Mouse (Mus musculus) retina, embryonic 14.5 days (tissue): ENCODE data around the gene Acap3.

Experiments
- DNase-seq: peaks from one replicate; pipeline ENCODE4 v3.0.0-alpha.2; 2015; ENCODE audit warnings: low spot score

Gene Acap3

DNA sequence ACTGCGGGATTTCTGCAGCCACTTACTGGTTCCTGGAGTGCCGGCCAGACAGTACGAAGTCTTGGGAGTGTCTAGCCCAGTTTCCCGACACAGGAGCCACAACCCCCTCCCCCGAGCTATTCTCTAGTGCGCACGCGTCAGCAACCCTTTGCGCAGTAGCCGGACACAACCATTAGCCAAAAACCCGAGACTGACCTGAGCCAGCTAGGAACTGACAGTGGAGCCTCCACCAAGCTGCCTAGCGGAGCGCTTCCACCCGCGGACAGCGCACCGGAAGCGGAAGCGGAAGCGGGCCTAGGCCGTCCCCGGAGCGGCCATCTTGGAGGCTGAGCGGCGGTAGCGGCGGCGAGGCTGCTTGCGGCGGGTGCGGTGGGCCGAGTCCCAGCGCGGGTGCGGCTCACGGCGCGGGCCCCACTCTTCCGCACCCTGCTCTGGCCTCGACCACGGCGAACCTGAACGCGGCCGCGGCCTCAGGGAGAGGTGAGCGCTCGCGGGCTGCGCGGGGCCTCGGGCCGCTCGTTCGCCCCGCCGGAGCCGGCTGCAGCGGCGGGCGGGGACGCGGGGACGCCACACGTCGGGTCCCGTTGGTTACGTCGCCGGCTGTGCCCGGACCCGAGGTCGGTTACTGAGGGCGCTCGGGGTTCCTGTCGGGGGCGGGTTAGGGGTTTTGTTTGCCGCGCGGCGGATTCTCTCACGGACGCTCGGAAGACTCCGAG, 52.1 kb downstream of the Acap3 start, which contains the start of gene Ube2j2:
Gene Ube2j2 (plus strand): TSS at position 298 of the 716 bp plus-strand sequence.
- DNase-seq, result peak; percentile 97

DNA sequence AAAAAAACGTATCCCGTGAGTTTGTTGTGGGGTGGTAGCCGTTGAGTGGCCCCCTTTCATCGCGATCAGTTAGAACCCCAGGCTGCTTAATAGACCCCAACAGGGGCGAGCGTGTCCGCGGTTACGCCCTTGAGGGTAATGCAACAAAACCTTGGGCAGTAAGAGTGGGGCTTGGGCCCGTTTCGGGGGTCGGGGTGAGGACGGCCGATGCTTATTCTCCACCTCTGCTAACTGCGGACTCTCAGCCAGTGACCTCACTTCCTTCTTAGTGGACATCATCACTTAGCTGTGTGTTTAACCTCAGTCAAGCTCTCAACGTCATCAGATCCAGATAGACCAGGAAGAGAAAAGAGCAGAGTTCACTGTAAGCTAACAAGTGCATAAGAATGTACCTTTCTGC, 52.6 kb downstream of the Acap3 start:
- DNase-seq, result no peak

DNA sequence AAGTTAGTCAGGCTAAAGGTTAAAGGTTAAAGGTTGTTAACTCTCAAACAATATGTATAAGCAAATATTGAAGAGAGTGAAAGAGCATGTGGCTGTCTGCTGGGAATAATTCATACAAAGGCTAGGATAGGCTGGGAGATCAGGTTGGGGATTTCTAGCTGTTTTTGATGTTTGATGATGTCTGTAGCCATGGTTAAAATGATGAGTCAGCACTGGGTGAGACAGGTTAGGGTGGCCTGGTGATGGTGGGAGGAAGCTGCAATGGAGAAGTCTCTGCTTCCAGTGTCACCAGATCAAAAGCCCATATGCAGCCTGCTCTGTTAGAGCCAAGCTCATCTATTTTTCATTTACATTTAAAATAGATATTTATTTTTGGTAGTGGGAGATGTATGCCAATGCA, 55.5 kb downstream of the Acap3 start:
- DNase-seq, result no peak

DNA sequence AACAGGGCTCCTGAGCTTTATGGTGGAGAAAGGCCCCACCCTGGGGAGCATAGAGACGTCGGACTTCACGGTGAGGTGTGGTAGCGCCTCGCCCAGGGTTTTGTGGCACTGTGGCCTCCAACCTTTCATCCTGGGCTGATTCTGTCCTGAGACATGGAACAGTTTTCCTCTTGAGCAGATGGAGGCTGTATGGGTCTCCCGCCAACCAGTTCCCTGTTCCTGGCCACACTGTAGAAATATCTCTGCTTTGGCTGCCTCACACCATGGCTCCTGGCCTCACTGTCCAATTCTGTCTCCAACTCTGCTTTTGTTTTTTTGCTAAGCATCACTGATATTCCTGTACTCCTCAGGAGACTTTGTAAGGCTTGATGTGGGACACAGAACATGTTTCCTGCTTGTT, 63.9 kb downstream of the Acap3 start:
- DNase-seq, result no peak
